Mouse (Mus musculus): ENCODE results near the gene Slco2b1. TPM values are rescaled to one million over a fixed set of nuclear protein-coding genes. Genes with fewer than 3 reads are reported as not detected.

The Slco2b1 gene
- polyA plus RNA-seq (2012; ENCODE audit: low replicate concordance), result 2.0 and 19.5 TPM in 2 replicates

DNA sequence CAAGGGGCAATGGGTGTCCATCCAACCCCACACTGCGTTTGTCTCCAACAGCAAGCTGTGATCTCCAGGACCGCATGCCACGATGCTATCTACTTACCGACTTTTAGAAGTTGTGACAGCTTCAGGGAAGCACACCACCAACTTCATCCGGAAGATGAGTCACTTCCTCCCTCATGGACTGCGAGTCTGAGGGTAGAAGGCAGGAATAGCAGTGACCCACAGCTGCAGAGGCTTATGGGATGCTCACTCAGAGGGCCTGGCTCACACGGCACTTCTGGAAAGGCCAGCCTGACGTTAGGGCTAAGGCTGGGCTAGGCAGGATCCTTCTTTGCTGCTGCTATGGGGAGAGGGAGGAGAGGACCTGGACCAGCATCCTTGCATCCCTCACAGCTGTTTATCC is at the start of gene Slco2b1:
Slco2b1 (minus strand) TSS at position 175 of the 400 bp plus-strand sequence.

DNA sequence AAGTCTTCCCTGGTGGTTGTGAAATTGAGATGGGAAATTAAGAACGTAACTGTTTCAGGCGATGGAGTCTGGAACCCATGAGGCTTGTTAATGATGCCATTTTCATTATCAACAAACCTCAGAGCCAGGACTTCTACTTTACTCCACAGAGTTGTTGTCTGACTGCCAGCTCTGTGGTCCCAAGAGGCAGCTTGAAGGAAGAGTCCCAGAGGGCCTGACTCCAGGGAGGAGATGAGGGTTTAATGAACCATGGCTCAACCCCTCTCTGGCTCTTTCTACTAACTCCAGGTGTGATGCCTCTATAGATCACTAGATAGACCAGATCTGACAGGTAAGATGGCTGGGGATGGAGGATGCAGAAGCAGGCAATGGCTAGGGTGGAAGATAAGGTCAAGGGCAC is 18.8 kb upstream of the Slco2b1 start, which contains the start of gene Olfr520:
Olfr520 (plus strand) TSS at position 301 of the 400 bp plus-strand sequence.

DNA sequence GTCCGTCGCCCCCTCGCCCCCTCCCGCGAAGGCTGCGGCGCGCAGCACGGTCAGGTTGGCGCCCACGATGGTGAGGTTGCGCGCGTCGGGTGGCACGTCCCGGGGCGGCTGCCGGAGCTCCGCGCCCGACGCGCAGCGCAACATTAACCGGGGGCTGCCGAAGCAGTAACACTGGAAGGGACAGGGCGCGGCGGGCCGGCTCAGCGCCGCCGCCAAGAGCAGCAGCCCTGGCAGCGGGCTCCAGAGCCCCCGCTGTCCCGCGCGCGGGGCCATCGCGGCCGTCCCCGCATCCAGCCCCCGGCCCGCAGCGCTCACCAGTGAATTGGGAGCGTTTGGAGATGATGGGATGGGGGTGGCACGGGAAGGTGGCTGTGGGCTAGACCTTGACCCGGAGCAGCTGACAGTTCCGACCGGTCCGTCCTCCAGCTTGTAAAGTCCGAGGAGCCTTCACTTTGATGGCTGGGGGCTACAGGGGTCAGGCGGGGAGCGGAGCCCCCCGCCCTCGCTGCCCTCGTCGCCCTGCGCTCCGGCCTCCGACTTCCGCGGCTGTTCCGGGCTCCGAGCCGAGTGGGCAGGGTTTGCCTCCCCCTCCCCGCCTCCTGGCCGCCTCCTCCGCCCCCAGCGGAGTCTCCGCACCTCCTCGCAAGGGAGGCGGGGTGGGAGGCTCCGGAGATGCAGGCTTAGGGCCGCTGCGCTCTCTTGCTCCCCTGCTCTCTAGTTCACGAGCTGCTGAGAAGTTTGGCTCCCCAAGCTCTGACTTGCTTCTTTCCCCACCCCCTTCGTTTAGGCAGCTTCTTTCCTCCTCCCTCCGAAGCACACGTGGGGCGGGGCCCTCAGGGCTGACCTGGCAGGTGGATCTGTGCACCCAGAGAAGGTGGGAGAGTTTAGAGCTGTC is 84.5 kb downstream of the Slco2b1 start, which contains the start of gene Tpbgl:
Tpbgl (minus strand) TSS at position 728 of the 895 bp plus-strand sequence.

Other genes with a start within 250 kb of the Slco2b1 start
- gene Klhl35, start 245.3 kb downstream of the Slco2b1 start, polyA plus RNA-seq (2012; ENCODE audit: low replicate concordance), result 0.26 and 0.65 TPM in 2 replicates
- 51.6 and 486 TPM in 2 replicates for gene Rps3, start 227.6 kb downstream of the Slco2b1 start, polyA plus RNA-seq (2012; ENCODE audit: low replicate concordance)
- gene Arrb1, start 175.9 kb downstream of the Slco2b1 start, polyA plus RNA-seq (2012; ENCODE audit: low replicate concordance), result 18.3 and 74.9 TPM in 2 replicates
- gene Tpbgl, start 84.2 kb downstream of the Slco2b1 start, polyA plus RNA-seq (2012; ENCODE audit: low replicate concordance), result 5.1 and 10.2 TPM in 2 replicates
- 0.15 TPM in 1 of 2 replicates, not detected in the other for gene Olfr520, start 18.9 kb upstream of the Slco2b1 start, polyA plus RNA-seq (2012; ENCODE audit: low replicate concordance)
- gene Olfr521, start 52.2 kb upstream of the Slco2b1 start, polyA plus RNA-seq (2012; ENCODE audit: low replicate concordance), result not detected in 2 replicates
- gene Neu3, start 117.1 kb upstream of the Slco2b1 start, polyA plus RNA-seq (2012; ENCODE audit: low replicate concordance), result 2.0 and 3.5 TPM in 2 replicates
- 0.06 and 0.12 TPM in 2 replicates for gene Xrra1, start 147.8 kb upstream of the Slco2b1 start, polyA plus RNA-seq (2012; ENCODE audit: low replicate concordance)
- gene Spcs2, start 152.1 kb upstream of the Slco2b1 start, polyA plus RNA-seq (2012; ENCODE audit: low replicate concordance), result 52.8 and 100 TPM in 2 replicates